Mouse (Mus musculus) erythroblast, embryonic 14.5 days (primary cell): ENCODE measurements around the gene Lypla2. TPM values are rescaled to one million over a fixed set of nuclear protein-coding genes. Genes with fewer than 3 reads are reported as not detected.

Experiments used
- H3K27me3 ChIP-seq: 2 replicates; pipeline ENCODE4 v1.6.1; 2012; ENCODE audit warnings: inconsistent platforms; ENCODE audit not compliant: control insufficient read depth
- H3K36me3 ChIP-seq: 2 replicates; pipeline ENCODE4 v1.6.1; 2012; ENCODE audit warnings: mild to moderate bottlenecking, inconsistent platforms; ENCODE audit not compliant: control insufficient read depth
- H3K4me1 ChIP-seq: 2 replicates; pipeline ENCODE4 v1.6.1; 2012; ENCODE audit warnings: inconsistent platforms; ENCODE audit not compliant: control insufficient read depth
- H3K4me3 ChIP-seq: replicated peaks from 2 replicates; pipeline ENCODE3; 2012; ENCODE audit warnings: moderate library complexity, mild to moderate bottlenecking, inconsistent platforms
- H3K9me3 ChIP-seq: 2 replicates; pipeline ENCODE4 v1.6.1; 2012; ENCODE audit warnings: low read length, inconsistent platforms, mixed read lengths; ENCODE audit not compliant: control insufficient read depth
- GATA1 ChIP-seq: IDR thresholded peaks from 2 replicates; pipeline ENCODE4 v1.6.1; 2012; ENCODE audit warnings: low read length, inconsistent platforms, mixed read lengths
- TAL1 ChIP-seq: IDR thresholded peaks from 3 replicates; pipeline ENCODE4 v1.6.1; 2012; ENCODE audit warnings: low read length, inconsistent platforms, mixed read lengths
- polyA plus RNA-seq: library from polyadenylated mRNA; stranded (reverse); fragments of >175 nt; gene quantifications from 2 replicates; pipeline ENCODE4 v1.2.3, GENCODE M21; 2012

Lypla2 gene
- polyA plus RNA-seq, 1 experiment = 13.4 TPM

DNA sequence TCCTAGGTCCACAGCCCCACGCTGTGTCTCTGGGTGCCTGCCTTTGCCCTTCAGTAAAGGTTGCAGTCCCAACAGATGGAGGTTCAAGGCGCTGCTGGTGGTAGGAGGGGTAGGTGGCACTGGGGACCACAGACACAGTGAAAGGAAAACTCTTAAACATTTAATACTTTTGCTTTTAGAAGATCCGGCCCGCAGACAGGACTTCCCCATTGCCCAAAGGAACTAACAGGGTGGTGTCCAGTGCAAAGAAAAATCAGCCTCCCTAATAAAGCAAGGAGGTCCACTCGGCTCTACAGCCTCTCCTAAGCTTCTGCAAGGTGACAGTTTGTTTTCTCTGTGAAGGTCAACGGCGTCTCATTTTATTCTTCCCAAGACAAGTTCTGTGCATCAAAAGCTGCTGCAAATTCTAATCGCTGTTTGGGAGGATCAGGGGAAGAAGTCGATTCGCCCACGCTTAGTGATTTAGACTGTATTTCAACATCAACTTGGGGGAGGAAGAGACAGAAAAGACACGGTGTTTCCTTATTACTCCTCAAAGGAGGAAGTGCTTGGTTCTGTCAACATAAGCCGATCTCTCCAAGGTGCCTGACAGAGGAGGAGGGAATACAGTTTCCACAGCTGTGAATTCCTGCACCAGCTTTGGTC is 53.7 kb downstream of the Lypla2 start:
- no peaks in the 10 kb centered on the region for H3K27me3 ChIP-seq
- no peak overlapping the region for H3K4me3 ChIP-seq
- peaks cover 19% of the 10 kb centered on the region for H3K4me1 ChIP-seq
- no peaks in the 10 kb centered on the region; the same call in 1 of the 2 replicates for H3K9me3 ChIP-seq
- H3K36me3 ChIP-seq = peaks cover 19% of the 10 kb centered on the region
- TF ChIP-seq GATA1 (no peak), TAL1 (no peak)

Other genes starting within 250 kb of the Lypla2 start
- 0.02 TPM in 1 of 2 replicates, not detected in the other for gene Il22ra1, start 244.5 kb downstream of the Lypla2 start, polyA plus RNA-seq
- not detected in 2 replicates for gene Myom3, start 212.9 kb downstream of the Lypla2 start, polyA plus RNA-seq
- 21.7 and 28.6 TPM in 2 replicates for gene Srsf10, start 116.9 kb downstream of the Lypla2 start, polyA plus RNA-seq
- 0.66 and 1.0 TPM in 2 replicates for gene Pnrc2, start 98.8 kb downstream of the Lypla2 start, polyA plus RNA-seq
- gene Cnr2, start 77.2 kb downstream of the Lypla2 start, polyA plus RNA-seq = 0.02 TPM in 1 of 2 replicates, not detected in the other
- 0.33 and 0.54 TPM in 2 replicates for gene Fuca1, start 51.9 kb downstream of the Lypla2 start, polyA plus RNA-seq
- 4.9 and 5.7 TPM in 2 replicates for gene Hmgcl, start 26.2 kb downstream of the Lypla2 start, polyA plus RNA-seq
- gene Gale, start 8.9 kb downstream of the Lypla2 start, polyA plus RNA-seq = 3.9 and 5.3 TPM in 2 replicates
- 16.8 and 28.3 TPM in 2 replicates for gene Pithd1, start 14.6 kb upstream of the Lypla2 start, polyA plus RNA-seq
- 0.98 and 1.5 TPM in 2 replicates for gene Eloa, start 49.1 kb upstream of the Lypla2 start, polyA plus RNA-seq
- gene Rpl11, start 80.8 kb upstream of the Lypla2 start, polyA plus RNA-seq = 148 and 157 TPM in 2 replicates
- gene Id3, start 170.9 kb upstream of the Lypla2 start, polyA plus RNA-seq = 0.38 and 0.54 TPM in 2 replicates
- gene E2f2, start 199.8 kb upstream of the Lypla2 start, polyA plus RNA-seq = 108 and 119 TPM in 2 replicates
- 0.01 TPM in 2 replicates for gene Asap3, start 233.7 kb upstream of the Lypla2 start, polyA plus RNA-seq